Mouse (Mus musculus) ovary, adult 18-20 months (tissue): ENCODE data around the gene Bpi.
A peak's percentile ranks its signal among the peaks of the same experiment; 100 is the strongest.

Experiments used
- DNase-seq: peaks from one replicate; pipeline ENCODE4 v3.0.0; 2022; ENCODE audit warnings: low spot score, mixed read lengths

Gene Bpi

DNA sequence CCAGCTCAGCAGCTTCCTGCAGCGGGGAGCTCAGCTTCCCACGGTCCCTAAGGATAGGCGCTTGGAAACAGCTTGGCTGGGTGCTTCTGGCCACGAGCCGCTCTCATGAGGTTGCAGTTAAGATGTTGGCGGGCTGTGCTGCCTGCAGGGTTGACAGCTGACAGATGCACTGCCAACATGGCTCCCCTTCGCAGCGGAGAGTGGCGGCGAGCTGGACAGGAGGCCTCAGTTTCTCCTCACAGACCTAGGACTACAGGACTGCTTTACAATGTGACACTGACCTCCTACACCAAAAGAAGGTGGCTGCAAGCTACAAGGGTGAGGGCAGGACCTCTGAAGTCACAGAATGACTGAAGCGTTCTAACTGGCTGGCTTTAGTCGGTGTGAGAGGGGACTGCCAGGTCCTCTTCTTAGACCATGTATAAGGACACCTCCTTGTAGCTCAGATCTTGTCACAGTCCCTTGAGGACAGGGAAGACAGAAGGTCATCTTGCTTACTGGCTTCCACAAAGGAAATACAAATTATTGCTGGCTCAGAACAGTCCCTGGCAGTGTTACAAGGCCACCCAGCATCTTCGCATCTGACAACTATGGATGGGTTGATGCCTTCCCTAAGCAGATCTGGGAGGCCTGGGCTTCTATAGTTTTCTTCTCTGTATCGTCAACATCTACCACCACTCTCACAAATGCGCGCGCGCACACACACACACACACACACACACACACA, 15.6 kb upstream of the Bpi start:
- DNase-seq: no peak

DNA sequence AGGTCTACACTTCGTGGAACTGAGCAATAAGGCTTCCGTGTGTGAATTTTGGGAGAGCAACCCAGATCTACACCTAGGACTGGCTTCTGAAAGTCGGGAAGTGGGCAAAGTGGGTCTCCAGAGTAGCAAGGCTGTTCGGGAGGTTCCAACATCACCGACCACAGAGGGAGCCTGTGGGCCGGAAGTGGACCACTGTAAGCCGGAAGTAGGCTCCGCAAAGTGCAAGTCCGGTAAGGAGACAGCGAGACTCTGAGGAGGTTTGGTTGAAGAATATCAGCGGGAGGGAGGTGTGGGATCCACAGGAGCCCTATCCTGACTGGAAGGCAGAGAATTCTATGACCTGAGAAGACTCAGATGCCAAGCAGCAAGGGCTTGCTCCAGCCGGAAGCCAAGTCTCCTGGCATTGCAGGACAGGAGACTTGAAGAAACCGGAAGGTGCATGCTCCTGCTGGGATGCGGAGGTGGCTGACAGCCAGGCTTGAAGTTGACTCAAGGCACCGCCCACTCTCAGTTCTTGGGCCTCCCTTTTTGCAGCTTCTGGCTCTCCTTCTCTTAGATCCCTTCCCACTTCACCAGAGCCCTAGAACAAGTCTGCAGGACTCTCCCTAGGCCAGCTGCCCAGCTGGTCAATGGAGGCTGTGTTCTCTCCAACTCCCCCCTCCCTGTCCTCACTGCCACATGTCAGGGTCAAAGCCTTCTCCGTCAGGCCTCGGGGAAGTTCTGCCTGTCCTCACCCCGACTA, 14.6 kb upstream of the Bpi start:
- no peak for DNase-seq

DNA sequence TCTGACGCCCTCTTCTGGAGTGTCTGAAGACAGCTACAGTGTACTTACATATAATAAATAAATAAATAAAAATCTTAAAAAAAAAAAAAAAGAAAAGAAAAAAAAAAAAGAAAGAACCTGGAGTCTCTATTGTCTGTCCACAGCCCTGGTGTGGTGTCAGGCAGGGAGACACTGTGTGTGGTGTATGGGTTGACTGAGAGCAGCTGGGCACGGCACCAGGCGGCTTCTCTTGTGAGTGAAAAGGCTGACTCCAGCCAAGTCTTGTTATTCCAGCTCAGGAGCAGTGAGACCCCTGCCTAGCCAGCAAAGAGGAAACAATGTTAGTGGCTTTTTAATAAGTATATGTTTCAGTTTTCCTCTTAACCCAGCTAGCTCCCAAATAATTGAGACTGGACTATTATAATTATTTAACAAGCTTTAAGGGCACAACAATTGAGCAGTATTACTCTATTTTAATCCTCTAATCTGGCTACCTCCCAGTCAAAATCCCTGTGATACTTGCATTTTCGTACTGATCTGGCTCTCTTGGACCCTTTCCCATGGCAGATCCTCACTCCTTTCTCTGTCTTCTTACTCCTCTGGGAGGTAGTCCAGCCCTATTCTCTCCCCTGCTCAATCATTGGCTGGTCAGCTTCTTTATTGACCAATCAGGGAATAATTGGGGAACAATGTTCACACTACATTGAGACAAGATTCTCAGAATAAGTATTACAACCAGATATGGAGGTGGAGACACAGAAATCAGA, 12.6 kb upstream of the Bpi start:
- no peak for DNase-seq

DNA sequence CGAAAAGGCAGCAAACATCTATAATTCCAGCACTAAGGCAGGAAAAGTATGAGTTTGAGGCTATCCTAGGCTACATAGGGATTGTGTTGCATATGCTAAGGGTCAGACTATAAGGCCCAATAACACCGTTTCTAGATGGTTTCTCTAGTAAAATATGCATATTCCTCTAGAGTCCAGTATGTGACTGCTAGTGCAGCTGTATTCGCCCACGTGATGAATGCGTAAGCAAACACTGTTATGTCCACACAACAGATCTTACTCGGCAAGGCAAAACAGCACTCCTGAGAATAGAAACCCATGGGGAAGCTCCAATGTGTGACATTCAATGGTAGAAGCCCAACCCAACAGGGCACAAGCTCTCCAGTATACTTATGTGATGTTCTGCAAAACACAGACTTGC, 10.0 kb upstream of the Bpi start:
- DNase-seq: no peak

DNA sequence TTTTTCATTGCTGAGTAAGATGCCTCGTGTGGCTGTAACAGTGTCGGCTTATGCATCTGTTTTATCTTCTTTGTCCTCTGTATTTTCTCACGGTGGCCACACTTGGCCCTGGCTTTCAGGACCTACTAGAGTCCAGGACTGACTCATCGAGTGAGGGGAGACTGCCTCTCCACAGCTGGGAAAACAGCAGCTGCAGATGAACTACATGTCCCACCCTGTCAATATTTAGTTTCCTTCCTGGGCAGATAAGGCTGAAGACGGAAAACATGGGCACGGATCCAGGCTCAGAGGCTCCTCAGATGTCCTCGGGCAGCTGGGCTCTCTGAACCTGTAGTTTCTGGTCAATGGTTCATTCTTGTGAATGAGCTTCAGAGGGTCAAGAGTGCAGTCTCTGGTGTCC, 9.6 kb upstream of the Bpi start:
- DNase-seq: peak; percentile 66

DNA sequence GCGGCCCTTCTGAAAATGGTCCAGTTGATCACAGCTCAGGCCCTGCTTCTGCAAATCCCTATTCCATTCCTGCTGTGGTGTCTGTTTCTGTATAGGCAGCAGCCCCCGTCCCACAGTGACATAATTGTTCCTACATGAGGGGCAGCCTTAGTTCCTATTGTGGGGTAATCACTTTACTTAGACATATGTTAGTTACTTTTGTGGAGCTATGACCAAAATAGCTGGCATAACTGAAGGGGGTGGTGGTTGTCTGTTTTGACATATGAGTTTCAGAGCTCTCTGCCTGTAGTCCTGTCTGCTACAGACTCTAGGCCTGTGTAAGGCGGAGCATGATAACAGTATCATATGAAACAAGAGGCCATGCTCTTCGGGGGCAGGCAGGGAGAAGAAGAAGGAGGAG, 7.3 kb upstream of the Bpi start:
- no peak for DNase-seq

DNA sequence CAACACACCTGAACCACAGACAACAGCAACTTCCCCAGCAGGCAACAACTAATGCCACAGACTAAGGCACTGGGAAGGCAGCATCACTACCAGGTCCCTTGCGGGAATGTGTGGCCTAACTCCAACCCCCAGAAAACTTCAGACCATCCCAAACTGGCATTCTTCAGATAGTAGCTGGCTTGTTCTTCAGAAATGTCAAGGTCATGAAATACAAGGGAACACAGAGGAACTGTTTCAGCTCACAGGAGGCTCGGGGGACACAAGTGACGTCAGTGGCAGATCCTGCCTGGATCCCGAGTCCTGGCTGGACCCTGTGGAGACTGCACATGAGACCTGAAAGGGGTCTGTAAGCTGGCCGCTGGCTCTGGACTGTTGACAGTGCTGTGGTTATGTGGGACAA, 4.1 kb upstream of the Bpi start:
- DNase-seq: no peak

DNA sequence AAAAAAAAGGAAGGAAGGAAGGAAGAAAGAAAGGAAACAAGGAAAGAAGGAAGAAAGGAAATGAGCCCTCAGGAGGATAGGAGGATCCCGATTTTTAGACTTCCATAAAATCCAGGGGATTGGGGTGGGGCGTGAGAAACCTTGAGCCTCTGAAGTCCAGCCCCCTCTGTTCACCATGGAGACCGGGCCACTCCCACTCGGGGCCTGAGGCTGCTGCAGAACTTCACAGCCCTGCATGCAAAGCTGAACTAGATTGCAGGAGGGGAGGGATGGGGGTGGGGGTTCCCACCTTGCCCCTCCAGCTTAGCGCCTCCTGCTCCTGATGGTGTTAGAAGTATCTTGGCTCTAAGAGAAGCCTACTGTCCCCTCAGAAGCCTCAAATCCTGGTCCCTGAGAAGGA, 1.0 kb upstream of the Bpi start:
- DNase-seq: peak; percentile 15

DNA sequence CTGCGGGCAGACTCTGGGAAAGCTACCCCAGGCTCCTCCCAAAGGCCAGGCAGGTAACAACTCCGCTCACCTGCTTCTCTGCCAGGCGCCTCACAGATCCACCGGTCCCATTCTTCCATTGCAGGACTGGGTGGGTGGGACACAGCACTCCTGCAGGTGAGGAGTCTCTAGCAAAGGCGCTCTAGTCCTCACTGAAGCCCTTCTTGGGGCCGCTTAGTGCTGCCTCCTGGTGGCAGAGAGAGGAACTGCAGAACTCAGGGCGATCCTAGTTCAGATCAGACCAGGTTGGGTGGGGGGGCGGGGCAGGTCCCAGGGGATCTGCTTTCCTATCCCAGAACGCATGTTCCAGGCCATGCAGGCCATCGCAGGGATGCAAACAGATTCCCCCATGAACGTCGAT, 887 bp downstream of the Bpi start:
- DNase-seq: no peak

DNA sequence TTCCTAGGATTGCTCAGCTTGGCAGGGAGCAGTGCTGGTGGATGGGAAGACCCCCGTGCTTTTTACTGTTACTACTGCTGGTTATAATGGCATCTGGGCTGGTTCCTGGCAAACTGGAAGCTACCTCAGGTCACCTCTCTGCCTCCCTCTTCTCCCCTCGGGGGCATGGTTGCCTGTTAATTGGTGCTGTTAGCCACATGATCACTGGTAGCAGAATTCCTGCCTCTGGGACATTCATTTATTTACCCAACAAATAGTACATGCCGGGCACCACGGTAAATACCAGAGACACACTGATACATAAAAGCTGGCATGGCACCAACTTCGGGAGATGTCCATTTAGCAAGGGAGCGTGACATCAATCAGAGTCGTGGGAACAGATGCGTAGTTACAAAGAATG, 1.6 kb downstream of the Bpi start:
- no peak for DNase-seq

DNA sequence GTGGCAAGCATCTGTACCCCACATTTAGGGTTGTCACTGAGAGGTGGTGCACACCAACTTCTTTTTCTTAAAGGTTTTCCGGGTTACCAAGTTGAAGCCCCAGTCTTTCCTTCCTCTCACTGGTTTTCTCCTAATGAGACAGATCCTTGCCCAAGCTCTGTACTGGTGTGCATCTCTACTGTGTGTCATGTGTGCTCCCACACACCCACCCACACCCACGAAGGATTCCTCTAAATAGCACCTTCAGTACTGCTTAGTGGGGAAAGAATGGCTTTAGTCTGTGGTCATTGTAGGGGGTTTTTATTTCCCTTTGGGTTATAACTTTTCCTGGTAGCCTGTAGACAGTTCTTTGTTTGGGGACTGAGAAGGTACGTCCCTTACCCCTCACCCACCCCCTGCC, 7.0 kb downstream of the Bpi start:
- DNase-seq: no peak

DNA sequence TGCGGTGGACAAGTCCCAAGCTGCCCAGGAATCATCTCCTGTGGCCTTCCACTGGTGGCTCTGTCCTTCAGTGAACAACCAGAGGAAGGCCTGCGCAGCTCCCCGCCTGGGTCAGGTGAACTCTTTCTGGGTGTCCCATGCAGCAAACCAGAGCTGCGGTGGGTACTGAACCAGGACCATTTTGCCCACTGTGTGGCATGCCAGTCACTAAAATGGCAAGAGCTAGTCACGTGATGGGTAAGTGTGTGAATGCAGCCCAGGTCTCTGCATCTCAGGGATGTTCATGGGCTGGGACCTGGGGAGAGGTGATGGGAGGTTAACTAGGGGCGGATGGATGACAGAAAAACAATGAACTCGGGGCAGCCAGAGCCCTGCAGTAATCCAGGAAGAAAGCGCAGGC, 12.1 kb downstream of the Bpi start:
- DNase-seq: no peak

DNA sequence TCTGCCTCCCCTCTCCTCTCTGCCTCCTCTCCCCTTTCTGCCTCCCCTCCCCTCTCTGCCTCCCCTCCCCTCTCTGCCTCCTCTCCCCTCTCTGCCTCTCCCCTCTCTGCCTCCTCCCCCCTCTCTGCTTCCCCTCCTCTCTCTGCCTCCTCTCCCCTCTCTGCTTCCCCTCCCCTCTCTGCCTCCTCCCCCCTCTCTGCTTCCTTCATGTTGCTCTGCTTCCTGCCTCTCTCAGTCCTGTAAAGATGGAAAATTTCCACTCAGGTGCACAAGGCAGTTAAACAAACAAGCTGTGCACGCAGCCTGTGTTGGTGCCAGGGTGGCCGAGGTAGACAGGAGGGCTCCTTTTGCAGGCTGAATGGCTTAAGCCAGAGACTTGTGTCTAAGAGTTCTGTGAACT, 15.8 kb downstream of the Bpi start:
- DNase-seq: no peak

DNA sequence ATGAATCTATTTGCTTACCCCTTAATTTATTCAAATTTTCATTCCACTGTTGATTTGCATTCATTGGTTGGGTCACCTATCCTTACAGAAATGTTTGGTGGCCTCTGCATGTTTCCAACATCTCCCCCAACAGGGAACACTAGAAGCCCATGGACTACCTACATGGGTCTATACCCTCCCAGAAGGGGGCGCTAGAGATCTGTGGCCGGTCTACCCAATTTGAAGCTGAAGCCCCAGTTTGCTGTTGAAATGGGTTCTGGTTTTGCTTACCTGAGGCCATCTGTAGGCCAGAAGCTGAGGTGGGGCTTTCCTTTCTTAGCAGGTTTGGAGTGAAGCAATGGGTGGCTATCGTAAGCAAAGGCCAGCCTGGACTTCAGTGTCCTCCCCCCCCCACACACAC, 17.5 kb downstream of the Bpi start:
- no peak for DNase-seq

DNA sequence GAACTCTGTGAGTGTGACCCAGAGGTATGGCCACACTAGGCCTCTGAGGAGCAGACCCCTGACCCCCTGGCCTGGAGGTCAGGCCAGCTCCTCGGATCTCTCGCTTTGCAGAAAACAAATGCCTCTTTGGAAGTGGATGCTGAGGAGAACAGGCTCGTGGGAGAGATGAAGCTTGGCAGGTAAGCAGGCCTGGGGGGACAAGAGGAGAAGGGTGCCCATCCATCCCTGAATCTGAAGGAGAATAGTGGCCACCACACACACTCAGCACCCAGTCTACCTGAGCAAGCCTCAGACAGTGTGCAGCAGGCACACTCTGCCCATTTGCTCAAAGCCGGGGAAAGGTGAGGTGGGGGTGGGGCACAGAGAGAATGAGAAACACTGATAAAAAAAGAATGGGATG, 17.9 kb downstream of the Bpi start:
- no peak for DNase-seq

DNA sequence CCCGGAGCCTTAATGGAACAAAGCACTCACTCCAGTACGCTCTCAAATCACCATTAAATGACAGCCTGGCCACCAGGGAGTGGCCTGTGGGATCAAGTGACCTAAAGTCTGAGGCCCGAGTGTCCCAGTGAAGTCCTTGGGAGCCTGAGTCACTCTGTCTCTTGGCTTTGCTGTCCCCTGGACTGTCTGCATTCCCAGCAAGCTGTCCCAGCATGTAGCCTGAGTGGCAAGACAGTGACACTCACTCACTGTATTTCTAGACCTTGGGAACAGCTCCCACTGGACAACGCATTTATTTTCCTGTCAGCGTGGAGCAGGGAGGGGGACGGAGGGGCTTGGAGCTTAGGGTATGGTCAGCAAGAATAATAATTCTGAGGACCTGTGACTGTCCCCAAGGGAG, 18.6 kb downstream of the Bpi start:
- DNase-seq: no peak

DNA sequence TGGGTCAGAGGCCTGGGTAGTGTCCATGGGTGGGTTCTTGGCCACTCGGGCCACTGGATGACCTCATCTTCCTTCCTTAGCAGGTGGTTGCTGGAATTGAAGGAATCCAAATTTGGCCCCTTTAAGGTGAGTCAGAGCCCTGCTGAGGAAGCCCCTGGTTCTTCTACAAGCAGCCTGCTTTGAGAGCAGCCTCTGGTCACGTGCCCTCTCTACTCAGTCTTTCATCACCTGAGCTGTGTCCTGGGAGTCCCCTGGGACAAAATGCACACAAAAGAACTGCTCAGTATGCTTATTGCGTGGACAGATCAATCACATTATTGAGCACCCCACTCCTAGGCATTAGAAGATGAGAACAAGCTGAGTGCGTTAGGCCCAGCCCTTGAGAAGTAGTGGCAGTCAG, 19.0 kb downstream of the Bpi start:
- no peak for DNase-seq

DNA sequence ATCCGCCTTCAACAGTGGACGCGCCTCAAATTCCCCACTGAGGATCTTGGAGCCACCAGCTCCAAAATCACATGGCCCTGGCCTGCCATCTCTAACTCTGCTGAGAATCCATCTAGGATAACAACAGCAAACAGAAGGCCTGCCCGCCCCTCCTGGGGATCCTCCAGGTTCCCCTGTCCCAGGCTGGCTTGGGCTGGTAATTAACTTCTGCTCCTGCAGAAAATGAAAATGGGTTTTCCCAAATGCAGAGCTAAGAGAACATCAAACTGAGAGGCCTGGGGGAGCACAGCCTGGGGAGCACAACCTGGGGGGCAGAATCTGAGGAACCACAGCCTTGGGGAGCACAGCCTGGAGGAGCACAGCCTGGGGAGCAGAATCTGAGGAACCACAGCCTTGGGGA, 21.8 kb downstream of the Bpi start:
- no peak for DNase-seq

DNA sequence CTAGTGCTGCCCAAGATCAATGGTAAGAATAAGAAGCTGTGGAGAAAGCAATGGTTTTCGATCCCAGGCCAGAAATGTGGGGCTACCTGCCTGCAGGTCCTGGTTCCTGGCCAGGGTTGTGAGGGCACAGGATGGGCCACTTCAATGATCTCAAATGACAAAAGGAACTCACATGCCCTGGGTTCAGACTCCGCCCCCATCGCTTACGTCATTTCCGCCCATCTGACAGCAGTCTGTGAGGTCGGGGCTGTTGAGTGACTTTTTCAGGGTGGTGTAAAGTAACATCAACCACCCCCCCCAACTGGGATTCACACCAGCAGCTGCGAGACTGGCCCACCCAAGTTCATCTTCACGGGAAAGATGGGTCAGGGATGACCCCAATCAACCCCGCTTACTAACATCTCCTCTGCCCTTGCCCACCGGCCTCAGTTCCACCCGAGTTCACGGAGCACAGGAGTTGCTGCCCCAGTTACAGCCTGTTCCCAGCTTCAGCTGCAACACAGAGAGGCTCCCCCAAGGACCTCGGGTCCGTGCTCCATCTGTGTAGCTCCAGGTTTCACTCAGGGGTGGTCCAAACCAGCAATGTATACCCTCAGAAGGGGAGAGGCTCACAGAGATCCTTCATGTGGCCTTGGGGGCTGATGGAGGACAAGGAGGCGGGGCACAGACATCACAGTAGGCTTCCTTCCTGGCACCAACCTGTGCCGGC, 23.8 kb downstream of the Bpi start:
- DNase-seq: no peak

DNA sequence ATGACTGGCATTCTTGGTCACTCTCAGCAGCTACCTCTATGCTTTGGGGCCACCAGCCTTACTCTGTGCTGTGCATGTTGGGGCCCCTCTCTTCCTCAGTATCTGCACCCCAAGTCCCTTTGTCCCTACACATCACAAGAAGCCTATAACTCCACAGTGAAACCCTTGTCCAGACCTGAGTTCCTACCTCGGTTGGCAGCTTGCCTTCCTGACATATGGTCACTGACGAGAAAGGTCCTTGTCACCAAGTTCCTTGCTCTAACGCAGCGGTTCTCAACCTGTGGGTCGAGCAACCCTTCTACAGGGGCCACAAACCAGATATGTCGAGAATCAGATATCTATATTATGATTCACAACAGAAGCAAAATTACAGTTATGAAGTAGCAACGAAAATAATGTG, 25.2 kb downstream of the Bpi start:
- no peak for DNase-seq

DNA sequence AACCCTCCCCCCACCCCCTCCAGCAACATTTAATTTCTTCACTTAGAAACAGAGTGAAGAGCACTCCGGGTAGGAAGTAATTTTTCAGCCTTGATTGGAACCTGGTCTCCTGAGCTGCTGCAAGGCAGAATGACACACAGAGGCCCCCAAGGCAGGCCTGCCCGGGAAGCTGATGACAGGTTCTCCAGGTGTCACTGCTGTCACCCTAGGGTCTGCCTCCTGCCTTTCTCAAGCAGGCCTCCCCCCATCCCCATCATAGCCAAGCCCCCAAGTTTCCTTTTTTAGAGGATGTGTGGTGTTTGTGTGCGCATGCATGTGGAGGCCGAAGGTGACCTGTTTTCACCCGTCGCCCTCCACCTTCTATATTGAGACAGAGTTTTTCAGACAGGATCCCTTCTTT, 25.9 kb downstream of the Bpi start:
- DNase-seq: no peak

DNA sequence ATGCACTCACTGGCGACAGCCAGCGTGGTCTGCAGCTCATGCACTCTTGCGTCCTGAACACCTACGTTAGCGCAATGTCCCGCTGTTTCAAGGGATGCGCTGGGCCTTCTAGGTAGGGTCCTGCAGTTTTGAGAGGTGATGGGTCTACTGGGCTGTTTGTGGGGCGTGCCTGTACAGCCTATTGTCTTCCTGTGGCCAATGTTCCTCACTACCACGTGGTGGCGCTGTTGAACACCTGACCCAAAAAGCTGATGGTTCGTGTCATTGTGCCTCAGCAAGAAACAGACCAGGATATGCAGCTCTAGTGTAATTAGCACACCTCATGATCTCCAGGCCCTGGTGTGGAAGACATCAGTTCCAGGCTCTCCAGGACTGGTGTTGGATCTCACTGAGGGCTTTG, 26.7 kb downstream of the Bpi start:
- DNase-seq: no peak

DNA sequence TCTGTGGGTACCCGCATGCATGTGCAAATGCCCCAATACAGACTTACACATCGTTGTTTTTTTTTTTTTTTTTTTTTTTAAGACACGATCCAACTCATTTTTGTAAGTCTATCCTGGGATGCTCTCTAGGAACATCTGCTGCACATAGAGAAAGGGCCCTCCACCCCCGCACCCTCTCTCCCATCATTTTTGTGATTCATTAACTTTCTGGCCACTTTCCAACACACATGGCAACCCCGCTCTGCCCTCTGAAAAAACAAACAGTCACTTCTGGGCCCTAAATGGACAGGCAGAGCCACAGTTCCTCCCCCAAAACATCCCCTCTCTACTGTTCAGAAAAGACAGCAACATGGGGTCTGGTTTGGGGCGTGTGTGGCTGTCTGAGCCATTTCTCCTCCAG, 27.8 kb downstream of the Bpi start:
- no peak for DNase-seq
